Mouse (Mus musculus) ES-CJ7 (cell line): Measurements from ENCODE around the gene Wdr81.

ENCODE experiments used
- DNase-seq: peaks from one replicate; pipeline ENCODE4 v3.0.0; 2011; ENCODE audit warnings: low read depth, low spot score

The Wdr81 gene

GRCm38 (mm10) chr11:75400099-75400498, 54.4 kb downstream of the Wdr81 start:
- DNase-seq: peak; percentile 93

GRCm38 (mm10) chr11:75399411-75399841, 55.1 kb downstream of the Wdr81 start:
- DNase-seq: no peak

GRCm38 (mm10) chr11:75397452-75397851, 57.1 kb downstream of the Wdr81 start:
- DNase-seq: no peak

- no peak for DNase-seq
These were observed 58.9 kb downstream of the Wdr81 start for GRCm38 (mm10) chr11:75395611-75396010.
